Mouse (Mus musculus): Measurements from ENCODE around the gene Bloc1s3. TPM values are rescaled to one million over a fixed set of nuclear protein-coding genes. Genes with fewer than 3 reads are reported as not detected.
A peak's percentile ranks its signal among the peaks of the same experiment; 100 is the strongest.

The Bloc1s3 gene
- polyA plus RNA-seq, 1 experiment from 2014 or later: 2.0 TPM

DNA sequence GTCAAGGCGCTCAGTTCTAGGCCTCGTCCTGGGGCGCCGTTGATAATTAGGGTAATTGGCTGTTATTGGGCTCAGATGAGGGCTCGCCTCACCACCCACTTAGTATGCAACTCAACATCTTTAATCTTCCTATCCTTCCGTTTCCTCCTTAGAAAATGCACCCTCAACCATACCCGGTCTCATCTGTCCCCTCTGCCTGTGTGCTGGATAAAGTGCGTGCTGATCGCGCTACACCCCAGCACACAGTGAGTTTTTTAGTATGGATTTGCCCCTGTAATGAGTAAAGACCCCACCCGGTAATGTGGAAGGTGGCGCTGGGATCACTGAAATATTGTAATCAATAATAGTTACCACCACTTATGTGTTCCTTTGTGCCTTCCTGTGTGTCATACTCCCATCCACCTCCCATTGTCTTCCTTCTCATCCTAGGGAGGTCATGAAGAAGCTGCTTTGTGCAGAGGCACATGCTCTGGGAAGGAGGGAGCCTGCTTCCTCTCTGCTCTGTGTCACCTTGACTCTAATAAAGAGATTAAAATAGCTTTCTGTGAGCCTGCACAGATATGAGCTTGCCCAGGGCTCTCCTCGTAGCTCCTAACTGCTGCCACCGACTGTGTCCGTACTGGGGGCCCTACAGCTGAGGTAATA is 879 bp upstream of the Bloc1s3 start:
- DNase-seq (ENCODE audit: low spot score) (no peak), ATAC-seq (replicated peaks; ENCODE audit: low FRiP score) (peak; percentile 24)
- H3K9me3 ChIP-seq (ENCODE audit: control insufficient read depth, low read length): no peaks in the 10 kb centered on the region
- H3K4me2 ChIP-seq: peak overlapping the region; percentile 84
- no peaks in the 10 kb centered on the region for H3K36me3 ChIP-seq (ENCODE audit: control insufficient read depth, insufficient read depth, low read length)
- peak overlapping the region; percentile 52; the same call in 1 of the 2 replicates for H3K27ac ChIP-seq (ENCODE audit: low read depth, low read length)
- peaks cover 13% of the 10 kb centered on the region; the same call in 1 of the 2 replicates for H3K4me1 ChIP-seq (replicated peaks; ENCODE audit: control insufficient read depth, insufficient read depth, low read length)
- peak overlapping the region; percentile 87 for H3K4me3 ChIP-seq (ENCODE audit: low read depth, low read length)
- H3K9ac ChIP-seq (ENCODE audit: low read depth, low read length): peak overlapping the region; percentile 94
- 5% methylated on average over 15 of the region's 15 CpGs for WGBS
- H3K27me3 ChIP-seq (replicated peaks; ENCODE audit: control insufficient read depth, insufficient read depth, low read length): no peaks in the 10 kb centered on the region

- DNase-seq (ENCODE audit: low spot score): no peak
- Histone ChIP-seq H3K36me3 (ENCODE audit: control insufficient read depth, insufficient read depth, low read length) (no peaks in the 10 kb centered on the region), H3K4me2 (peak overlapping the region; percentile 84), H3K27ac (ENCODE audit: low read depth, low read length) (peak overlapping the region; percentile 52), H3K4me1 (replicated peaks; ENCODE audit: control insufficient read depth, insufficient read depth, low read length) (peaks cover 13% of the 10 kb centered on the region; the same call in 1 of the 2 replicates), H3K9ac (ENCODE audit: low read depth, low read length) (peak overlapping the region; percentile 94), H3K4me3 (ENCODE audit: low read depth, low read length) (peak overlapping the region; percentile 87), H3K27me3 (replicated peaks; ENCODE audit: control insufficient read depth, insufficient read depth, low read length) (no peaks in the 10 kb centered on the region), H3K9me3 (ENCODE audit: control insufficient read depth, low read length) (no peaks in the 10 kb centered on the region)
- WGBS: 3% methylated on average over 18 of the region's 18 CpGs
- no peak for ATAC-seq (replicated peaks; ENCODE audit: low FRiP score)
Observed at GRCm38 (mm10) chr7:19507612-19507981, 570 bp downstream of the Bloc1s3 start.

GRCm38 (mm10) chr7:19506969-19507611 is 1.1 kb downstream of the Bloc1s3 start:
- peak overlapping the region; percentile 52 for H3K27ac ChIP-seq (ENCODE audit: low read depth, low read length)
- peak overlapping the region; percentile 94 for H3K9ac ChIP-seq (ENCODE audit: low read depth, low read length)
- peak; percentile 74 for DNase-seq (ENCODE audit: low spot score)
- peak overlapping the region; percentile 87 for H3K4me3 ChIP-seq (ENCODE audit: low read depth, low read length)
- ATAC-seq (replicated peaks; ENCODE audit: low FRiP score): peak; percentile 16; the same call in 1 of the 2 replicates
- peaks cover 13% of the 10 kb centered on the region; the same call in 1 of the 2 replicates for H3K4me1 ChIP-seq (replicated peaks; ENCODE audit: control insufficient read depth, insufficient read depth, low read length)
- no peaks in the 10 kb centered on the region for H3K27me3 ChIP-seq (replicated peaks; ENCODE audit: control insufficient read depth, insufficient read depth, low read length)
- H3K4me2 ChIP-seq: peak overlapping the region; percentile 84
- no peaks in the 10 kb centered on the region for H3K36me3 ChIP-seq (ENCODE audit: control insufficient read depth, insufficient read depth, low read length)
- WGBS: 2% methylated on average over 71 of the region's 71 CpGs
- H3K9me3 ChIP-seq (ENCODE audit: control insufficient read depth, low read length): no peaks in the 10 kb centered on the region

DNA sequence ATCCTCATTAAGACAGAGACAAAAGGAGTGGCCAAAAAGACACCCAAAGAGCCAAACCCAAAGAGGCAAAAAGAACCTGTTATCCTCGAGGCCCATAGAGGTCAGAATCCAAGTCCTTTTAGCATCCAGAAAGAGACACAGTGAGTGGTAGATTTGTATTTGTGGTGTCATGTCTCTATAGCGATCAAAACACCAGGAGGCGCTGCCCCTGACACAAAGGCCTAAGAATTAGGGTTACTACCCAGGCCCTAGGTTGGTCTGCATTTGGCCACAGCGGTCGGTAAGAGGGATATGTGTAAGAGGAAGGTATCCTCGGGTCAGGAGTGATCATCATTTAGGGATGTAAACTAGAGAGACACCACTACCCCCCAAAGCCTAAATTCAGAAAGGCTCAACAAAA is 1.8 kb downstream of the Bloc1s3 start:
- H3K4me1 ChIP-seq (replicated peaks; ENCODE audit: control insufficient read depth, insufficient read depth, low read length): peaks cover 13% of the 10 kb centered on the region; the same call in 1 of the 2 replicates
- DNase-seq (ENCODE audit: low spot score) (no peak), ATAC-seq (replicated peaks; ENCODE audit: low FRiP score) (no peak)
- 21% methylated on average over 6 of the region's 6 CpGs for WGBS
- peak overlapping the region; percentile 87 for H3K4me3 ChIP-seq (ENCODE audit: low read depth, low read length)
- peak overlapping the region; percentile 94 for H3K9ac ChIP-seq (ENCODE audit: low read depth, low read length)
- no peaks in the 10 kb centered on the region for H3K36me3 ChIP-seq (ENCODE audit: control insufficient read depth, insufficient read depth, low read length)
- no peaks in the 10 kb centered on the region for H3K9me3 ChIP-seq (ENCODE audit: control insufficient read depth, low read length)
- peak overlapping the region; percentile 84 for H3K4me2 ChIP-seq
- H3K27me3 ChIP-seq (replicated peaks; ENCODE audit: control insufficient read depth, insufficient read depth, low read length): no peaks in the 10 kb centered on the region
- H3K27ac ChIP-seq (ENCODE audit: low read depth, low read length): peak overlapping the region; percentile 15; the same call in 1 of the 2 replicates

GRCm38 (mm10) chr7:19503481-19504068 is 4.6 kb downstream of the Bloc1s3 start:
- Histone ChIP-seq H3K9me3 (ENCODE audit: control insufficient read depth, low read length) (no peaks in the 10 kb centered on the region), H3K36me3 (ENCODE audit: control insufficient read depth, insufficient read depth, low read length) (no peaks in the 10 kb centered on the region), H3K27ac (ENCODE audit: low read depth, low read length) (no peak overlapping the region), H3K9ac (ENCODE audit: low read depth, low read length) (no peak overlapping the region), H3K4me2 (no peak overlapping the region), H3K27me3 (replicated peaks; ENCODE audit: control insufficient read depth, insufficient read depth, low read length) (no peaks in the 10 kb centered on the region), H3K4me1 (replicated peaks; ENCODE audit: control insufficient read depth, insufficient read depth, low read length) (peaks cover 15% of the 10 kb centered on the region; the same call in 1 of the 2 replicates), H3K4me3 (ENCODE audit: low read depth, low read length) (no peak overlapping the region)
- DNase-seq (ENCODE audit: low spot score) (no peak), ATAC-seq (replicated peaks; ENCODE audit: low FRiP score) (no peak)
- WGBS: 31% methylated on average over 5 of the region's 5 CpGs

DNA sequence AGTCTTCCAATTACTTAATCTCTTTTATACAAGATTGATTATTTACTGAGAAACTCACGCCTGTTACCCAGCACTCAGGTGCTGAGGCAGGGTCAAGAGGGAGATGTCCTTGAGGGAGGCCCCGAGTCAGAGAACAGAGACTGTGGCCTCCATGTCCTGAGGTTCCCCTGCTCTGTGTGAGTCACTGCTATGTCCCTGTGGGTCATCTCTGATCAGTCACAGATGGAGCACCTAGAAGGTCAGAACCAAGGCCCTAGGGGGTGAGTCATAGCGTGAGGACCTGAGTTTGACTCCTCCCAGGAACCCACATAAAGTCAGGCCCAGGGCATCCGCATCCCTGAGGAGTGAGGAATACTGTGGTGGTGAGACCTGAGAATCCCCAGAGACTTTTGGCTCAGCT is 6.5 kb downstream of the Bloc1s3 start:
- DNase-seq (ENCODE audit: low spot score) (no peak), ATAC-seq (replicated peaks; ENCODE audit: low FRiP score) (no peak)
- no peaks in the 10 kb centered on the region for H3K9me3 ChIP-seq (ENCODE audit: control insufficient read depth, low read length)
- no peaks in the 10 kb centered on the region for H3K27me3 ChIP-seq (replicated peaks; ENCODE audit: control insufficient read depth, insufficient read depth, low read length)
- no peak overlapping the region for H3K9ac ChIP-seq (ENCODE audit: low read depth, low read length)
- H3K4me3 ChIP-seq (ENCODE audit: low read depth, low read length): no peak overlapping the region
- H3K4me1 ChIP-seq (replicated peaks; ENCODE audit: control insufficient read depth, insufficient read depth, low read length): peaks cover 10% of the 10 kb centered on the region; the same call in 1 of the 2 replicates
- H3K27ac ChIP-seq (ENCODE audit: low read depth, low read length): no peak overlapping the region
- WGBS: 79% methylated on average over 4 of the region's 4 CpGs
- H3K4me2 ChIP-seq: no peak overlapping the region
- no peaks in the 10 kb centered on the region for H3K36me3 ChIP-seq (ENCODE audit: control insufficient read depth, insufficient read depth, low read length)

- Histone ChIP-seq H3K27me3 (replicated peaks; ENCODE audit: control insufficient read depth, insufficient read depth, low read length) (no peaks in the 10 kb centered on the region), H3K9me3 (ENCODE audit: control insufficient read depth, low read length) (no peaks in the 10 kb centered on the region), H3K36me3 (ENCODE audit: control insufficient read depth, insufficient read depth, low read length) (no peaks in the 10 kb centered on the region), H3K27ac (ENCODE audit: low read depth, low read length) (no peak overlapping the region), H3K9ac (ENCODE audit: low read depth, low read length) (no peak overlapping the region), H3K4me1 (replicated peaks; ENCODE audit: control insufficient read depth, insufficient read depth, low read length) (peaks cover 8% of the 10 kb centered on the region), H3K4me3 (ENCODE audit: low read depth, low read length) (no peak overlapping the region), H3K4me2 (no peak overlapping the region)
- DNase-seq (ENCODE audit: low spot score) (no peak), ATAC-seq (replicated peaks; ENCODE audit: low FRiP score) (no peak)
- 54% methylated on average over 12 of the region's 12 CpGs for WGBS
Observed at GRCm38 (mm10) chr7:19500420-19501363, 7.5 kb downstream of the Bloc1s3 start.

- Histone ChIP-seq H3K4me2 (no peak overlapping the region), H3K9ac (ENCODE audit: low read depth, low read length) (no peak overlapping the region), H3K27ac (ENCODE audit: low read depth, low read length) (no peak overlapping the region), H3K4me3 (ENCODE audit: low read depth, low read length) (no peak overlapping the region), H3K36me3 (ENCODE audit: control insufficient read depth, insufficient read depth, low read length) (no peaks in the 10 kb centered on the region), H3K4me1 (replicated peaks; ENCODE audit: control insufficient read depth, insufficient read depth, low read length) (peaks cover 8% of the 10 kb centered on the region), H3K9me3 (ENCODE audit: control insufficient read depth, low read length) (no peaks in the 10 kb centered on the region), H3K27me3 (replicated peaks; ENCODE audit: control insufficient read depth, insufficient read depth, low read length) (no peaks in the 10 kb centered on the region)
- no peak for ATAC-seq (replicated peaks; ENCODE audit: low FRiP score)
- DNase-seq (ENCODE audit: low spot score): no peak
- 54% methylated on average over 4 of the region's 4 CpGs for WGBS
Observed at GRCm38 (mm10) chr7:19498326-19498725, 9.8 kb downstream of the Bloc1s3 start.

Data from liver, embryonic 11.5 days (tissue).